Mouse (Mus musculus) midbrain, embryonic 13.5 days (tissue): Measurements from ENCODE around the gene Lrp5. TPM values are rescaled to one million over a fixed set of nuclear protein-coding genes. Genes with fewer than 3 reads are reported as not detected.

Experiments
- ATAC-seq: fragments of 200-750 bp; cut with Nextera tagmentation; 2 replicates; pipeline ENCODE4 v1.8.0; 2017; ENCODE audit warnings: mild to moderate bottlenecking, moderate TSS enrichment, moderate library complexity
- H3K27ac ChIP-seq: fragments of 300-500 bp; sonication (generic); 2 replicates; pipeline ENCODE4 v1.5.1; 2015; ENCODE audit warnings: inconsistent platforms, mild to moderate bottlenecking, moderate library complexity
- H3K27me3 ChIP-seq: fragments of 300-500 bp; sonication (generic); 2 replicates; pipeline ENCODE4 v1.6.1; 2015; ENCODE audit warnings: mild to moderate bottlenecking, inconsistent platforms
- H3K36me3 ChIP-seq: fragments of 300-500 bp; sonication (generic); 2 replicates; pipeline ENCODE4 v1.6.1; 2015; ENCODE audit warnings: mild to moderate bottlenecking, inconsistent platforms
- H3K4me1 ChIP-seq: fragments of 300-500 bp; sonication (generic); replicated peaks from 2 replicates; pipeline ENCODE4 v1.6.1; 2015; ENCODE audit warnings: inconsistent platforms
- H3K4me2 ChIP-seq: fragments of 300-500 bp; sonication (generic); replicated peaks from 2 replicates; pipeline ENCODE4 v1.6.1; 2015; ENCODE audit warnings: moderate library complexity, mild to moderate bottlenecking, inconsistent platforms
- H3K4me3 ChIP-seq: fragments of 300-500 bp; sonication (generic); replicated peaks from 2 replicates; pipeline ENCODE4 v1.5.1; 2015; ENCODE audit warnings: mild to moderate bottlenecking, inconsistent platforms
- H3K9ac ChIP-seq: fragments of 300-500 bp; sonication (generic); replicated peaks from 2 replicates; pipeline ENCODE4 v1.6.1; 2015; ENCODE audit warnings: mild to moderate bottlenecking, inconsistent platforms
- H3K9me3 ChIP-seq: fragments of 300-500 bp; sonication (generic); 2 replicates; pipeline ENCODE4 v1.6.1; 2016; ENCODE audit warnings: mild to moderate bottlenecking, inconsistent platforms
- WGBS: fragments of 180-500 bp; shearing (Covaris S2); methylation state at CpG from one replicate; pipeline ENCODE4 v1.1.7; 2015; 5-methylcytosine and 5-hydroxymethylcytosine counted together
- polyA plus RNA-seq: library from polyadenylated mRNA; unstranded; fragments of >200 nt; fragmentation: Nextera tagmentation; extraction: Ambion mirVana; gene quantifications from 2 replicates; pipeline ENCODE4 v1.2.1, GENCODE M21; 2015

Lrp5 gene
- polyA plus RNA-seq, 1 experiment from 2014 or later: 1.7 TPM

DNA sequence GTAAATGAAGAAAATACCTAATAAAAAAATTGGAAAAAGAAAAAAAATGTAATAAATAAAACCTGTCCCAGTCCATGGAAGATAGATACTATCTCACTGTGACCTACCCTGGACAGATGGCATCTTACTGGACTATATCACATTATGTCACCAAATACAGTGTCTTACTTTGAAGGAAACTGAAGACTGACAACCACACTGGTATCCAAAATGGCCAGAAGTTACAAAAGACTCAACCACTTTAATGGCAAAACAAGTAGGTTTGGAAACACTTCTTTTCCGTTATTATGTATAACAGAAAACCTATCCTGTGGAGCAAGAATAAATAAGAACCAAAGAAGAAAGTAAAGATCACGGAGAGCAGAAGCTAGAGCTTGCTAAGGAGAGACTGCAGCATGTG, 146.1 kb downstream of the Lrp5 start:
- H3K27me3 ChIP-seq: no peaks in the 10 kb centered on the region
- WGBS: 92% methylated on average over 2 of the region's 2 CpGs
- peaks cover 20% of the 10 kb centered on the region for H3K36me3 ChIP-seq
- H3K4me1 ChIP-seq: 0 out of 2 replicates have a peak, but pooled peaks cover 3% of the 10 kb centered on the region
- ATAC-seq: no peak
- no peak overlapping the region for H3K4me3 ChIP-seq
- H3K27ac ChIP-seq: no peak overlapping the region
- H3K9ac ChIP-seq: no peak overlapping the region
- no peak overlapping the region for H3K4me2 ChIP-seq
- H3K9me3 ChIP-seq: no peaks in the 10 kb centered on the region

- 89% methylated on average over 5 of the region's 5 CpGs for WGBS
- H3K4me1 ChIP-seq: 0 out of 2 replicates have a peak, but pooled peaks cover 3% of the 10 kb centered on the region
- H3K9me3 ChIP-seq: no peaks in the 10 kb centered on the region
- no peak overlapping the region for H3K27ac ChIP-seq
- H3K27me3 ChIP-seq: no peaks in the 10 kb centered on the region
- no peak overlapping the region for H3K4me2 ChIP-seq
- peaks cover 20% of the 10 kb centered on the region for H3K36me3 ChIP-seq
- ATAC-seq: no peak
- no peak overlapping the region for H3K4me3 ChIP-seq
- no peak overlapping the region for H3K9ac ChIP-seq
These were observed 146.9 kb downstream of the Lrp5 start for GRCm38 (mm10) chr19:3539456-3539855.

DNA sequence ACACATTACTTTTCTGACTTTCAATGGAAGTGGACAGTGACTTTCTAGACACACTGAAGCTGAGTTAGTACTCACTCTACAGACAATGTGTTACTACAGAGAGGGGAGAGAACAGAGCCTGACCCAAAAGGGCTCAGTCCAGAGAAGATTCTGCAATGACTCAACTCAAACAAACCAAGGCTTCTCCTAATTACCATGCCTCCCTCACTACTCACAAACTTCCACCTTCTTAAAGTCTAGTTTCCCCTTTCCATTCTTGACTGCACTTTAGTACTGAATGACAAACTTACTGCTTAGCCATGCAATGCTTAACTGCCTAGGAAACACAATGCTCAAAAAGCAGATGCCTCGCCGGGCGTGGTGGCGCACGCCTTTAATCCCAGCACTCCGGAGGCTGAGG, 148.7 kb downstream of the Lrp5 start:
- H3K4me3 ChIP-seq: no peak overlapping the region
- WGBS: 99% methylated on average over 6 of the region's 6 CpGs
- H3K4me1 ChIP-seq: 0 out of 2 replicates have a peak, but pooled peaks cover 3% of the 10 kb centered on the region
- H3K9ac ChIP-seq: no peak overlapping the region
- H3K4me2 ChIP-seq: no peak overlapping the region
- no peaks in the 10 kb centered on the region for H3K9me3 ChIP-seq
- H3K27ac ChIP-seq: no peak overlapping the region
- peaks cover 9% of the 10 kb centered on the region; the same call in 1 of the 2 replicates for H3K36me3 ChIP-seq
- no peak for ATAC-seq
- no peaks in the 10 kb centered on the region for H3K27me3 ChIP-seq

GRCm38 (mm10) chr19:3534945-3535344, 151.4 kb downstream of the Lrp5 start:
- H3K4me1 ChIP-seq: 0 out of 2 replicates have a peak, but pooled peaks cover 3% of the 10 kb centered on the region
- no peak overlapping the region for H3K27ac ChIP-seq
- no peaks in the 10 kb centered on the region for H3K27me3 ChIP-seq
- 0 out of 2 replicates have a peak, but pooled peaks cover 2% of the 10 kb centered on the region for H3K36me3 ChIP-seq
- no peak overlapping the region for H3K4me2 ChIP-seq
- H3K9ac ChIP-seq: no peak overlapping the region
- 87% methylated on average over 3 of the region's 3 CpGs for WGBS
- no peaks in the 10 kb centered on the region for H3K9me3 ChIP-seq
- no peak overlapping the region for H3K4me3 ChIP-seq
- no peak for ATAC-seq

Other genes with a start within 250 kb of the Lrp5 start
- 71.1 and 71.9 TPM in 2 replicates for gene Ppp6r3, start 110.8 kb downstream of the Lrp5 start, polyA plus RNA-seq
- 27.9 and 30.1 TPM in 2 replicates for gene 1810055G02Rik, start 21.7 kb upstream of the Lrp5 start, polyA plus RNA-seq
- 56.7 and 61.6 TPM in 2 replicates for gene Kmt5b, start 80.9 kb upstream of the Lrp5 start, polyA plus RNA-seq
- gene Chka, start 165.2 kb upstream of the Lrp5 start, polyA plus RNA-seq: 49.5 and 58.0 TPM in 2 replicates
- 7.4 and 10.9 TPM in 2 replicates for gene Tcirg1, start 220.6 kb upstream of the Lrp5 start, polyA plus RNA-seq
- gene Ndufs8, start 226.2 kb upstream of the Lrp5 start, polyA plus RNA-seq: 232 TPM in 2 replicates
- gene Aldh3b1, start 243.2 kb upstream of the Lrp5 start, polyA plus RNA-seq: 0.80 and 1.1 TPM in 2 replicates
- gene Unc93b1, start 248.6 kb upstream of the Lrp5 start, polyA plus RNA-seq: 5.6 and 8.1 TPM in 2 replicates